Mouse (Mus musculus) brain, embryonic 18.5 days (tissue): Measurements from ENCODE around the gene Zbtb9.

Experiments
- DNase-seq: peaks from one replicate; pipeline ENCODE4 v3.0.0-alpha.2; 2012; ENCODE audit warnings: low read depth, low spot score

Gene Zbtb9

DNA sequence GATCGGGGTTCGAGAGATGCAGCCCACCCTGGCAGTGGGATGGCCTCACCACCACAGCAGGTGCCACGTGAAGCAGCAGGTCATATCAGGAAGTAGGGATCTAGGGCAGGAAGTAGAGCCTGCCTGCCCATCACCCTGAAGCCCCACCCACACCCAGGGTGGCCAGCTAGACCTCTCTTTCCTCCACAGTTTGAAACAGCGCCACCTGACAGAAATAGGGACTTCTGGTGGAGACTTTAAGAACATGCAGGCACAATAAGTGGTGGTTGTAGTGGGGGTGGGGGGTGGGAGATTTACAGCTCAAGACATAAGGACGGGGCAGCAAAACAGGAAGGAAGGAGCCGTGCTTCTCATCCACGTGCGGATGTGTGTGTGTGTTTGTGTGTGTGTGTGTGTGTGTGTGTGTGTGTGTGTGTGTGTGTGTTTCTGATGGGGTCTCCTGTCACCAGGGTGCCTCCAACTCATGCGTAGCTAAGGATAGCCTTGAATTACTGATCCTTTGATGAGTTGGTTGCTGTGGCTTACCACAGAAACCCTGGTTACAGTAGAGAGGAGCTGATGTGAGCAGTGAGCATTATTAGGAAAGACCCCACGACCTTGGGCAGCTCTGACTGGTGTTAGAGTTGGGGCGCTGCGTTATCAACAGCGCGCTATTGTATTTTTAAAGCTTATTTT is 39.2 kb downstream of the Zbtb9 start:
- DNase-seq = no peak

DNA sequence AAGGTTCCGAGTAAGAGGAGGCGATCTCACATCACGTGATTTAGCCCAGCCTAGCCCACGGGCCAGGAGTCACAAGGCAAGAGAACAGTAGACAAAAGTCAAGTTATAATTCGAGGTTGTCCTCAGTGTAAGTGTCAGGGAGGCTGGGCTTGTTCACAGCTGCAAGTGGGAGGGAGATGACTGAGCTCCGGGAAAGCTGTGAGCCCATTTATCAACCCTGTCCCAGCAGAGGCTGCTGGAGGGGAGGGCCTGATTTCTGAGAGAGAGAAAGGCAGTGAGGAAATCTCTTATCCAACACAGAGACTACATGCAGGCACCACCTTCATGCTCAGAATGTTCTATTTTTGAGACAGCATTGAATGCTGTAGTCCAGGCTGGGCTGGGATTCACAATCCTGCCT is 39.9 kb downstream of the Zbtb9 start:
- no peak for DNase-seq

DNA sequence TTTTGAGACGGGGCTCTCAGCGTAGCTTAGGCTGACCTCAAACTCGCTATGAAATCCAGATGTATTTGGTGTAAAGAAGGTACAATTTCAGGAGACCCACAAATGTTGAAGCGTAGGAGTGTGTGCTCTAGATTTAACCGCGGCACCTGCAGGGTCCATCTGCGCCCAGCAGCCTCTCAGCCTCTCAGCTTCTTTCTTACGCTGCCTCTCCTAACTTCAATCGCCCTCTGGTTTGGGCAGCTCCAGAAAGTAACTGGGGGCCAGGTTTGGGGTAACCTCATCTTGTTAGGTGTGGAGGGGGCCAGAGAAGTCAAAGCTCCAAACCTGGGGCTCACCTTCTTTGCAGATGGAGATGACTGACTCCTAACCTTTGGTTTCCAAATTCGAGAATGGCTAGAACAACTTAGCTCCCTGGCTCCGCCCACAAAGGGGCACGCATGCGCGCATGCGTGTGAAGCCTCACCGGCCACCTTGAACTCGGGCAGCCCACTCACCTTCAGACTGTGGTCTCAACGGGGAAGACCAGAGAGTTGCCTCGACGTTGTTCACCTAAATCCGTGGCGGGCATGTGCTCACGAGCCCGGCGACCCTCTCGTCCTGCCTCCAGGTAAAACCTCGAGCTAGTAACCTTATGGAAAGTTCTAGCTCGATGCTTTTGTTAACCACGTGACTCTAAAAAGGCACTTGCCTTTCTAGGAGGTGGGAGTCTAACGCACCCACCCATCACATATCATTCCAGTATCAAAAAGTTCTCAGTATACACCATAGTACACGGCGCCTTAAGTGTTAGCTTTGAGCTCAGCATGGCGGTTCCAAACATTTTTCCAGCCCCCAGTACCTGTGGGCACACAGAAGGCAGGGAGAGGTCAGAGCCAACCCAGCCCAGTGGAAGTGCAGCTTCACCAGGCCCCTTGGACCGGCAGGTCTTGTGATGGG is 44.9 kb downstream of the Zbtb9 start:
- DNase-seq = peak; percentile 69

GRCm38 (mm10) chr17:27018555-27019196 is 45.7 kb downstream of the Zbtb9 start:
- DNase-seq = no peak

- DNase-seq = no peak
Observed at GRCm38 (mm10) chr17:27021076-27021475, 48.1 kb downstream of the Zbtb9 start.

- no peak for DNase-seq
Observed at GRCm38 (mm10) chr17:27021736-27022135, 48.8 kb downstream of the Zbtb9 start.

DNA sequence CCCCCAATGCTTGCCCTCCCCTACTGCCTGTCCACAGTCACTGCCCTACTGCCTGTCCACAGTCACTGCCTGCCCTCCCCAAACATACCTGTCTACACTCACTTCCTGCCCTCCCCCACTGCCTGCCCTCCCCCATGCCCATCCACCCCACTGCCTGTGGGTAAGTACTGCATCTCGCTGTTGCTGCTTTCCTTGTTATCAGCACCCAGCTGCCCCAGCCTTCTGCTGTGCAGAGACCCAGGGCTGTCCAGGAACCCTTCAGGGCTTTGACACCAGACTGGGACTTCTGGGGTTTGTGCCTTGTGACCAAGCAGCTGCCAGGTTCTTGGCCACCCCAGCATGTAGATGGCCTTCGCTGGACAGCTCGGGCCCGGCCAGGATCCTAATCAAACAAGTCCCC is 50.4 kb downstream of the Zbtb9 start:
- no peak for DNase-seq

DNA sequence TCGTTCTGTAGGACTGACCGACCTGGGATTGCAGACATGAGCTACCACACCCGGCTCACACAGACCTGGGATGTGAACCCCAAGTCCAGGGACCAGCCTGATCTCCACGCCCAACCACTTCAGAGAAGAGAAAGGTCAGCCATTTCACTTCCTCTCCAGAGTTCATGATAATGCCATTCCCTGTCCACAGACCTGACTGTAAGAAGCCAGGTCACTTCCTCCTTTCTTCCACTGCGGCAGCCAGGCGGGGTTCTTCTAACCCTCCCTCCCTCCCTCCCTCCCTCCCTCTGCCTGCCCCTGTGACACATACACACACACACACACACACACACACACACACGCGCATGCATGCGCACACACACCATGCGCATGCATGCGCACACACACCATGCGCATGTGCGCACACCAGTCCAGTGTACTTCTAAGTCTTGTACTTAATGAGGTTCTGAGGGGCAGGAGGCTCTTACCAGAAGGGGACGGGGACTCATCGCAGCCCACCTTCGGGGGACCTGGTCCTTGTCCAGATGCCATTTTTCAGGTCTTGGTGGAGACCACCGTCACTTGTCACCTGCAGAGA is 52.4 kb downstream of the Zbtb9 start:
- no peak for DNase-seq

GRCm38 (mm10) chr17:27025951-27026350 is 53.0 kb downstream of the Zbtb9 start:
- DNase-seq = no peak

GRCm38 (mm10) chr17:27027460-27028283 is 54.7 kb downstream of the Zbtb9 start:
- DNase-seq = no peak

- DNase-seq = peak; percentile 42
Observed at GRCm38 (mm10) chr17:27028284-27028795, 55.4 kb downstream of the Zbtb9 start.

GRCm38 (mm10) chr17:27028909-27029308 is 55.9 kb downstream of the Zbtb9 start, which contains the start of gene Bak1:
Gene Bak1, minus strand, starts transcription at chr17:27029009.
- no peak for DNase-seq

DNA sequence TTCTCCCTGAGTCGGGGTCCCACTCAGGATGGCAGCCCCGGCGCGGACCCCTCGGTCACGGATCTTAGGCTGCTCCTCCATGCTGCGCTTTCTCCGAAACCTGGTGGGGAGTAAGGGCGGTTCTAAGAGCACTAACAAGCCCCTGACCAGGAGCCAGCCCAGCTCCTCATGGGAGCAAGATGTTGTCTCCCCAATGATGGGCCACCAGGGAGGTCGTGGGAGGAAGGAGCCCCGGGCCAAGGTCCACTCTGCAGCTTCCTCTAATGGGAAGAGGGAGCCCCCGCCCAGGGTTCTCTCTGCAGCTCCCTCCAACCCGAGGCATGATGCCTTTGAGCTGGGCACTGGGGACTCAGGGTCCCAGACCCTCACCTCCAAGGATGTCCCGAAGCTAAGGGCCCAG is 56.5 kb downstream of the Zbtb9 start:
- no peak for DNase-seq

DNA sequence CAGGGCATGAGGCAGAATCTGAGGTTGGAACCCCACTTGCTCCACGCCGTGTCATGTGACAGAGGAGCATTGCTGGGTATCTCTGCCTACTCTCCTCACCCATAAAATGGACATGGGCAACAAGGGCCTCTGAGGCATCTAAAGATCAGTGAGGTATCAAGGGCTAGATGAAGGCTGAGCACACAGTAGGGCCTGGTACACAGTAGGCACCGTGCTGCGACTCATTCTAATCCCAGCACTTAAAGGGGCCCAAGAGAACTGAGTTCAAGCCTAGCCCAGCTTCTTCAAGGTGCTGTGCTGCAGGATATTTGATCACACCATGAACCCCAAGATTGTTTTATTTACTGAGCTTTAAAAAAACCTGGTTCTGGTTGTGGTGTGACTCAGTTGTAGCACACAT is 57.9 kb downstream of the Zbtb9 start:
- DNase-seq = no peak

DNA sequence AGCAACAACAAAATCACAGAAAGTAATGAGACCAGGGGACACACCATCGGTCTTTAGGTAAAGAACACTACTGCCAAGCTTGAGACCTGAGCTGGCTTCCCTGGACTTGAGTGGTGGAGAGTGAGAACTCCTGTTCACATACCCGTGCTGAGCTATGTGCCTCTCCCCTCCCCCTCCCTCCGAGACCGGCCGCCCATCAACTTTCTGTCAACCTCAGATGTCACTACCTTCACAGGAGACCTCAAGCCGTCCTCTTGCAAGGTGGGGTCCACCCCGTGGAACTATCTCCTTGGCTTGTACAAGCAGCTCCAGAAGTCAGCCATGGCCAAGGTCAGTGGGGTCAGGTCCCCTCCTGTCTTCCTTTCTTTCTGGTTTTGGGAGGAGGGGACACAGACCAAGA is 59.4 kb downstream of the Zbtb9 start:
- DNase-seq = no peak

DNA sequence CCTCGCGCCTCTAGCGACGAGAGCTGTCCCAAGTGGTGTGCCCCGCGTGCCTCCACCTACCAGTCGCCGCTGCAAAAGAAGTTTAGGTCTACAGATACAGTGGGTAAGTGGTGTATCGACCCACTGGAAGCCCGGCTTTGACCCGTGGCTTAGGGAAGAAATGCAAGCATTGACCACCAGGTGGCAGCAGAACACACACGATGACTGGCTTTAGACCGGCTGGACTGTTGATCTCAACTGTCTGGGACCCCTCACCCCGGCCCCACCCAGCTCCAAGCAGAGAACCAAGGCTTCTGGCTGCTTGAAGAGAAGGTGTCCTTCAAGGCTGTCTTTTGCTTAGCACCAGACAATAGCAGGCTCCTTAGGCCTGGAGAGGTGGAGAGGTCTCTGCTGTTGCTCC is 59.9 kb downstream of the Zbtb9 start:
- no peak for DNase-seq

GRCm38 (mm10) chr17:27036465-27036864 is 63.5 kb downstream of the Zbtb9 start:
- DNase-seq = no peak

DNA sequence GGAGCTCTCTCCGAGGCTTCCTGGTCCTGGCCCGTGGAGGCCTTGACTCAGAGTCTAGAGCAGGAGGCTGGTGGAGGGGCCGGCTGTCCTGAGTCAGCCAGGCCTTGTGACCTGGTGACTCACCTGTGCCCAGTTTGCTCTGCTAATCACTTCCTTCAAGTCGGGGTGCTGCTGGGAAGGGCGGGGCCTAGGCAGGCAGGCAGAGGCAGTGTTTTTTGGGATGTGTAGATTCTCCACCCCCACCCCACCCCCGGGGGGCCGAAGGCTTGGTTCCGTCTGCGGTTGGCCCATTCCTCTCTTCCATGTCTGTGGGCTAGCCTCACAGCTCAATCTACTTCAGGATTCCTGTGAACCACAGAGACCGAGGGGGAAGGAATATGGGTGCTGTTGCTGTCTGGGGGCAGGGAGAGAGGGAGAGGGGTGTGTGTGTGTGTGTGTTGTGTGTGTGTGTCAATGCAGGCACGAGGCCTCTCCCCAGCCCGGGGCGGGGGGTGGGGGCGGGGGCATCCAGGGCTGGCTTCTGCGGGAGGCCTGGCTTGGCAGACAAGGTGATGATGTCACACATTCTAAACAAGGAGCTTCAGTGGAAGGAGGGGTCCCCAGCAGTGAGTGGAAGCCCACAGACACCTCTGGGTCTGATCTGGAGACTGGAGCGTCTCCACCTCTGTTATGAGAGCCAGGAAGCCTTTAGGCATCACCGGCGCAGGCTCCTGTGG is 65.5 kb downstream of the Zbtb9 start:
- no peak for DNase-seq

DNA sequence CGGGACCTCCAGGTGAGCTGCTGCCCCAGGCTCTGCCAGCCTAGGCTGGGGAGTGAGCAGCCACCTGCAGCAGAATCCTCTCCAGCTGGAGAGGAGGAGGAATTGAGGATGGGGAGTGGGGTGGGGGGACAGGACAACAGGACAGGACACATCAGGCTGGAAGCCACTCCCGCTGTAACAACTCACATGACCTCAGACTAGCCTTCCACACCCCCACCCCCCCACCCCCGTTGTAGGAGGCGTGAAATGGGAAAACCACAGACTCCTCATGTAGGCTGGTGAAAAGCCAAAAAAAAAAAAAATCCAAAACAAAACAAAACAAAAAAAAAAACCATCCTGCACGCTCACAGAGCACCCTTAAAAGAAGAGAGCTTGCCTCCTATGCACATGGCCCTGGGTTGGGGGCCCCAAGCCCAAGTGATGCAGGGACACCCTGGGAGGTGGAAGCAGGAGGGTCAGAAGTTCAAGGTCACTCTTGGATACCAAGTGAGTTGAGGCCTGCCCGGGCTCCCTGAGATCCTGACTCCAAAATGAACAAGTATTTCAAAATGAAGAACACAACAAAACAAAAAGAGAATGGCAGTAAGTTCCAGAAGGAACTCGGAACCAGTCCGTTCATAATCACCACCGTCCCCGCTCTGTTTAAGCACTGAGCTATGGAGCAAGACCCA is 66.6 kb downstream of the Zbtb9 start:
- no peak for DNase-seq
